Mouse (Mus musculus): ENCODE measurements around the gene Senp1.

Senp1 gene

DNA sequence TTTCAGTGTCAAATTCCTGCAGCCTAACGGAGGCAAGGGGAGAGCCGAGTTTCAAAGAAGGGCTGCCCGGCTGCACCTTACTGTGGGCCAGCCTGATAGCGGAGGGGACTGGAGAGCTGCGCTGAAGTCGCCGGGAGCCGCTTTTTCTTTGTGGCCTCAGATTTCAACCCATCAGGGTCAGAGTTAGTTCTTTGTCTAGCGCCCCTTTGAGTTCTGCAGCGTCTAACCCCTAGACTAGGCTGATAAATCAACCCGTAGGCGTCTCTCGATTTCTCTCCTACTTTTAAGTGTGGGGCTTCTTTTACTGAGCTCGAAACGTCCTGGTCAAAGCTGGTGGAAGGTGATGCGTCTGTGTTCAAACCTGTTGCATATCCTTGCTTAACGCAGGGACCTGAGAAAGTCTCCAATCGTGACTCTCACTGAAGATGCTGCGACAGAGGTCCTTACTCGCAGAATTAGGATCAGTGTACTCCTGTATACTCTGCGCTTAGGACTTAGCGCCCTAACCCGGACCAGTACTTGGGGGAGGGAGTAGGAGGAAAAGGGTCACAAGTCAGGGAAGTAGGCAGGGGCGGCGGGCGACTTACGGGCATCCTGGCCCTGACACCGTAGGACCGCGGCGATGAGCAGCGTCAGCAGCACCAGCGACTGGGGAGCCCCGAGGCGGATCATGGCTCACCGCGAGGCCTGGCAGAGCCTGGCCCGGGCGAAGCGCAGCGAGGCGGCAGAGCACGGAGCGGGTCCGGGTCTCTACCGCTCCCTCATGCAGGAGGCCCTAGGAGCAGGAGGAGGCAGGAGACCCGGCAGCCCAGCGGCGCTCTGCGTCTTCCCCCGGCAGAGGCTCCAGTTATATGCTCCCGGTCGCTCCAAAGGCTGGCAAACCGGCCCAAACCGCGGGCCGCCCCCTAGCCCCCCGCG, 89.5 kb downstream of the Senp1 start, which contains the start of gene Col2a1:
Gene Col2a1 (minus strand): TSS at position 874 of the 918 bp plus-strand sequence.
- ATAC-seq (ENCODE audit: insufficient number of reproducible peaks, low FRiP score, low TSS enrichment): peak; percentile 26; the same call in 1 of the 2 replicates

DNA sequence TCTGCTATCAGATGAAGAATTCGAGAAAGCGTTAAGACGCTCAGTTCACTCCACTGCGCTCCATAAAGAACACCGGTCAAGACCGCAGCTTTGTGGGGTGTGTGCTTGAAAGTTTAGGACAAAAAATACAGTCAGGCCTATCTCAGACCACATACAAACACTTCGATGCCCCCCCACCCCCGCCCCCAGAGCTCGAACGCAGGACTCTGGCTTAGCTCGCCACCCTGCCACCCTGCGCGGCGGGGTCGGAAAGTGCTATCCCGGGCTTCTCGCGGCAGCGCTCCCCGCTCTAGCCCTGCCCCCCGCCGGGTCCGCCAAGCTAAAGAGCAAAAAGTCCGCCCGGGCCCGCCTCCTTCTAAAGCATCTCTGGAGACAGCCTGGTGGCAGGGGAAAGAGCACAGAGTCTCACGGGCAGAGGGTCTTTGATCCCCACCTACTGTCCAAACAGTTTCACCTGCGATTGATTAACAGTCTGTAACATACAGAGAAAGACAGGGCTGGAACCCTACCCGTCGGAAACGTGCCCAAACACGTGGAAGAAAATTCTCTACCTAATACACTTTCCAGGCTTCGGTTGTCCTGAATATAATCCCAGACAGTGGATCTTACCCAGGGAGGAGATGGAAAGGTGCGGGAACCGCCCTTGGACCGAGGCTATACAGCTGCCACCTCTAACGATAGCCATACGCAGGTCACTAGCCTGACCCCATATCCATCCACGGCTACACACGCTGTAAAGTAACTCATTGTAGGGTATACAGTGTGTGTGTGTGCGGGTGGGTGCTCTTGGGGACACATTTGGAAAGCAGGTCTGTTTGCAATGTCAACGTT, 90.3 kb downstream of the Senp1 start:
- no peak for ATAC-seq (ENCODE audit: insufficient number of reproducible peaks, low FRiP score, low TSS enrichment)

DNA sequence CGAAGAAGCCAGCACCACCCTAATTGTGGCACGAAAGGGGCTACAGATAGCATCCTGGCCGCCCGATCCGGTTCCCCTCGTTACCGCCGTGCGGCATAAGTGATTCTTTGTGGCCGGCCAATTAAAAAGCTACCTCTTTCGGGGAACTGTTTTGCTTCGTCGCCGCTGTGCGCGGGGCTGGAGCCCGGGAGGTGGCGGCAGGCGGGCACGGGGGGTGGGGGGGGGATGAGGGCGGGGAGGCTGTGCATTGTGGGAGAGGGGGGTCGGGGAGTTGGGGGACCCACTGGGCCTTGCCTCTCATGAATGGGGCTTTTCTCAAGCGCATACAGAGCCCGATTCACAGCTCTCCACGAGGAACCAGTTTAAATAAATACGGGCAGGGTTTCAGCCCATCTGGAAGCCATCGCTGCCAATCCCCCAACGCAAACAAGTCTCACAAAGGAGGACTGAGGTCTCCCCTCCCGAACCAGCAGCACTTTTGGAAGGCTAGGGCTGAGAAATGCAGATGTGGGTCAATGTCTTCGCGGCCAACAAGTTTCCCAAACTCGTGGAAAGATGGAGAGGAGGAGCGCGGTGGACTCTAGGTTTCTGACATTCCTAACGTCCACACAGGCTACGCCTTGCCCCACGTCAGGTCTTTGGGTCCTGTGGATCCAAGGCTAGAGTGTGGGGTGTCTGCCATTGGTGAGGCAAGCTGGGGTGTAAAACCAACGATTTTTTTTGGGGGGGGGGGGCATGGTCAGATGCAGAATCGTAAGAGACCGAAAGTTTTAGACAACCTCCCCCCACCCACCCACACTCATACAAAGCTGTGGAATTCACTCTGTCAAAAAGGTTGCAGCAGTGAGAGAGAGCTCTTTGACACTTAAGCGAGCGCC, 91.2 kb downstream of the Senp1 start:
- no peak for ATAC-seq (ENCODE audit: insufficient number of reproducible peaks, low FRiP score, low TSS enrichment)

DNA sequence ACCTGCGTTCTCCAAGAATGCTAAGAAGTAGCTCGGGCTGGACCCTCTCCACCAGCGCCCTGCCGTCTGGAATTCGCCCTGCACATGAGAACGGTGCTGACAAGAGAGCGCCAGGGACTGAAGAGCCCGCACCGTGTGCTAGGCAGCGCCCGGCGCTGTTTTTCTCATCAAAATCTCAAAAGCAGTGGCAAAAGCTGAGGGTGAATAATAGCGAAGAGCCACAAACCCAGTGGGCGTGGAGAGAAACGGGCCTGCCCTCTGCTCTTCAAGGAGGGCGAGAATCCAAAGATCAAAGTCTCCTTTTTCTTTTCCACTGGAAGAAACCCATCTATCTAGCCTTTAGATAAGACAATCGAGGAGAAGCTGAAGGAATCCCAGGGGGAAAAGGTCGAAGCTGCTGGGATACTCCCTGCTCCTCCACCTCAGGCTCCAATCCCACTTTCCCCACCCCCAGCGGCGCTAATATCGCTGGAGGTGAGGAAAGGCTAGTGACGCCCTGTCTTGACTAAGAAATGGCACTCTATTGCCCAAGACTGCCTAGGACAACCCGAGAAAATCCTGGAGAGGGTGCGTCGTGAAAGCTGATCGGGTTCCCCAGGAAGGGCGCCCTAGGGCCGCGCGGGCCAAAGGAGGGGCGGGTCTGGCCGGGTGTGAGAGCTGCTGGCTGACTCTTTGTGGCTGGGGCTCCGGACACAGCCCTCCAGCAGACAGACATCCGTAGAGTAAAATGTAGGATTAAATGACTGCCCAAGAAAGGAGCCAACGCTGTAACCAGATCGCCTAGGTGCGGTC, 92.0 kb downstream of the Senp1 start:
- ATAC-seq (ENCODE audit: insufficient number of reproducible peaks, low FRiP score, low TSS enrichment): no peak

DNA sequence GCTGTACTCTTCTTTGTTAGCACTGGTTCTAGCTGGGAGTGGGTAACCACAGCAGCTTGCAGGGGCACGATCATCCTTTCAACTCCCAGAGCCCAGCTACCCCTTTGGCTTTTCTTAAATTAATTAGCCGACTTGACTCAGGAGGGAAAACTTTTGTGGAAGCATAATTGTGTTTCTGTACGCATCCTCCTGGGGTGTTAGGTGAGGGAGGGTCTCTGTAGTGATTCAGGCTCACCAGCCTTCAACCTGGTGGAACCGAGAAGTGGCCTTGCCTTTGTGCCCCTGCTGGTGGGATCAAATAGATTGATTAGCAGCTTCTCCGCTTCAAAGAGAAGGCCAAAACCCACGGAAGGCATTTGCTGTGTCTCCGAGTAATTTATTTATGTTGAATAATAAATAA, 93.6 kb downstream of the Senp1 start:
- no peak for ATAC-seq (ENCODE audit: insufficient number of reproducible peaks, low FRiP score, low TSS enrichment)

DNA sequence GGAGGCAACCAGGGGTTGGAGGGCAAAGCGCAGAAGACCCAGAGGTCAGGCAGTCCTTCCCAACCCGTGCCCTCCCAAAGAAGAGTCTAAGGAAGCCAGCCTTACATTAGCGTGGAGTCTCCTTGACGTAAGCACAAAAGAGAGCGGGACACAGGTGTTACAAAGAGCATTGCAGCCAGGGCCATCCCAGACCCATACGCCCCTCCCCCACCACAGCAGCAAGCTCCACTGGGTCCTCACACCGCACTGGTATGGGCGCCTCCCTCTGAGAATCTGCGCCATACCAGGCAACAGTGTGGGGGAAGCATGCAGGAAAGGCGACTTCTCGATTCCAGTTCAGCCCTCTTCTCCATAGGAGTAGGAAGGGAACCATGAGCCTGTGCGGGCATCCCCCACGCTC, 94.0 kb downstream of the Senp1 start:
- no peak for ATAC-seq (ENCODE audit: insufficient number of reproducible peaks, low FRiP score, low TSS enrichment)

DNA sequence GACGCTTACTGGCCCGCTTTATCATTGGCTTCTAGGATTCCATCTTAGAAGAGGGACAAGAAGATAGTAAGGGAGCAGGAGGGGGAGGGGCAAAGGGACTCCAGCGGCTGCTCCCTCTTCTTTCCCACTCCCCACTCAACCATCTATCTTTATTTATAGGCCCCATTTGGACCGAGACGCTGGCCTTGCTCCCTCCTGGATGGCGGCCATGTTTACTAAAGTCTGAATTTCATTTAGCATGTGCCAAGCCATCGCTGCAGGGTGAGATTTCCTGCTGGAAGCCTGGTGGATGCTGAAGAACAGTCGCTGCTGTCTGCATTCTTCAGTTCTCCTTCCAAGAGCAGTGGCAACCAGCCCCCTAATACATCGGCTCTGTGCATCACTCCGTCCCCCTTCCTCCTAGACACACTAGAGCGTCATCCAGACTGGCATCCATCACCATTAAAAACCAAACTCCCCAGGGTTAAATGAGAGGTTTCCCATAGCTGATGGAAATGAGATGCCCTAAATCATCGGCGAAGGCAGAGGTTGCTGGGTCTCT, 96.8 kb downstream of the Senp1 start:
- no peak for ATAC-seq (ENCODE audit: insufficient number of reproducible peaks, low FRiP score, low TSS enrichment)

DNA sequence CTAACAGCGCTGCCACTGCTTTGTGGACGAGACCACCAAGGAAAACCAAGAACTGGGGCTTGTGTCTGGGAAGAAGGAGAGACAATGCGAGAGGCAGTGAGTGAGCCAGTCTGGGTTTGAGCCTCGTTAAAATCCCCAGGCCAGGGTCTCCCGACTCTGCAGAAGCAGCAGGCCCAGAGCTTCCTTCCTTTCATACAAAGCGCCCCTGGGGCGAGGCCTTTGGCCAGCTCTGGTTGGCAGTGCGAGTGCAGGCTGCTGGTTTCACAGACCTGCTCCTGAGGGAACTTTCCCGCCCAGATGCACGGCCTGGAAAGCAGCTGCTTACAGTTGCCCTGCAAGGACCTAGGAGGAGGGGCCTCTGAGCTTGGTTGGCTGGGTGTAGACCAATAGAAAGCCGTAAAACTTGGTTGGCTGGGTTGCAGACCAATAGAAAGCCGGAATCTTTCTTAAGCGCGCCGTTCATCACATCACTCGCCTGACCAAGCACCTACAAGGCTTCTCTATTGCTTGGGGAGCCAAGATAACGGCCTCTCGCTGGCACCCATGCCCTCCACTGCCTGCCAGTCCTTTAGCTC, 100.7 kb downstream of the Senp1 start:
- ATAC-seq (ENCODE audit: insufficient number of reproducible peaks, low FRiP score, low TSS enrichment): peak; percentile 80

DNA sequence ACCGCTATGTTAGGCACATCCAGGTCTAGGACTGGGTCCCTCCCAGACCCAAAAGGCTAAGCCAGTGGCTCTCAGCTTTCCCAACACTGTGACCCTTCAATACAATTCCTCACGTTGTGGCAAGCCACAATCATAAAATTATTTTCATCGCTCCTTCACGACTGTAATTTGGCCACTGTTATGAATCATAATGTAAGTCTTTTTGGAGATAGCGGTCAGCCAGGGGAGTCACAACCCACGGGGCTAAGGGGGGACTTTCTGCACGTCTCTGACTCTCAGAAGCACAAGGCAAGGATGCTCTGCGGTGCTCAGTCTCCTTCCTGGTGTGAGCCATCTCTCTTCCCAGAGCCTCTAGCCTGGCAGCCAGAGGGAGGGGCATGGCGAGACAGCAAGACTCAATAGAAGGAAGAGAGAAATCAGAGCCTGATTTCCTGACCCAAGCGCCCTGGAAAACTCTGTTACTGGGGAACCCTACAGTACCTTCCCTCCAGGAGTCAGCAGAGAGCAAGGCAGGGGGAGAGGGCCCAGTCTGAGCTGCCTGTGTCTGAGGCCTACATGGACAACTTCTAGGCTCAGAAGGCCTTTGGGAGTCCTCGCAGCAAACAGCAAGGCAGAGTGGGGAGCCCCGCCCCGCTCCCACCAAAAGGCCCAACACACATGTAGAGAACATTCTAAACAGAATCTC, 101.4 kb downstream of the Senp1 start:
- ATAC-seq (ENCODE audit: insufficient number of reproducible peaks, low FRiP score, low TSS enrichment): no peak

DNA sequence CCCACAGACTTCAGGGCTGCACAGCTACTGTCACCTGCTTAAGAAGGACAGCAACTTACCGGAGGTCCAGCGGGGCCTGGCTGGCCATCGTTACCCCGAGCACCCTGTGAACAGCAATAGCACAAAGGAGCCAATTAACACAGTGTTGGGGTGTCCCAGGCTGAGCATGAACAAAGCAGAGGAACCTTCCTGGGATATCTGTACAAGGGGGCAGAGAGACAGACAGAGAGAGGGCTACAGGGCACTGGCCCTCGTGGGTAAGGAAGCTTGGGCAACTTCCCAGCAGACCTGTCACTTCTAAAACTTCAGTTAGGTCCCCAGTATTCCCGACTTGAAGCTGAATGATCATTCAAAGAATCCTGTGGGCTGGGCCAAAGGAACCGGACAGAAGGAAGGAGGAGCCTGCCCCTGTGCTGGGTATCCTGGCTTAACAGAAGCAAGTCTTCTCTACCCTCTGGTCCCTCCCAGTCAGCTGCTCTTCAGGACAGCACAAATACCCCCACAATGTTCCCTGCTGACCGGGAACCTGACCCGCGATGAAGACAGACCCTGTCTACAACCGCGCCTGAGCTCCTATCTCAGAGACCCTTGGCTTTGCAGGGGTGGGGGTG, 102.2 kb downstream of the Senp1 start:
- ATAC-seq (ENCODE audit: insufficient number of reproducible peaks, low FRiP score, low TSS enrichment): no peak

DNA sequence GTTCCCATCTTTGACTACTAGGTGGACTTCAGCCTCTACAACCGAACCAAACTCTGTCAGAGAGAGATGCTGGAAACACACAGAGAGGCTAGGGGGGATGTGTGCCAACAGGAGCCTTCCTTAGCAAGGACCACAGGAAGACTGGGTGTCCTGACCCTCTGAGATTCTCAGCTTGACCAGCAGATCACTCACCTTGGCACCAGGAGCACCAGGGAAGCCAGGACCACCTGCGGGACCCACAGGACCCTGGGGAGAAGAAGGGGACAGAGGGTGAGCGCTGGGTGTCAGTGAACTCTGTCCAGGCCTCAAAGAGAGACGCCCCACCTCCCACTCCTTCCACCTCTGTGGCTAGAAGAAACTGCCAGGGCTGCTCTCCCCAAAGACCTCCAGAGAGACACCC, 102.8 kb downstream of the Senp1 start:
- no peak for ATAC-seq (ENCODE audit: insufficient number of reproducible peaks, low FRiP score, low TSS enrichment)

DNA sequence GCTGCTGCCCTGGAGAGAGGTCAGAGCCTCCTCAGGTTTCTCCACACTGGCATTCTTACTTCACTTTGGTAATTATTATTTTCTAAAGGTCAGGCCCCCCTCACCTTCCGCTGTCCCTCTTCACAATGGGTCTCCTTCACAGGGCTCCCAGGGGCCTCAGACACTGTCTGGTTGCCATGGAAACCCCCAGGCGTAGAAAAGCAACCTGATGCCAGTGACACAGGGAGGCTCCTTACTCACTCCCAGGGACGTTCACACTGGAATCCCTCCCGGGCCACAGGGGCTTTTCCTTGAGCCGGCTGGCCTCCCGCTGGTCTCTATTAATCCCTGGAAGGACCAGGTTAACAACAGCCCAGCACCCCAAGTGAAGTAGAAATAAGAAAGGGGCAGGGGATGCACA, 103.4 kb downstream of the Senp1 start:
- no peak for ATAC-seq (ENCODE audit: insufficient number of reproducible peaks, low FRiP score, low TSS enrichment)

DNA sequence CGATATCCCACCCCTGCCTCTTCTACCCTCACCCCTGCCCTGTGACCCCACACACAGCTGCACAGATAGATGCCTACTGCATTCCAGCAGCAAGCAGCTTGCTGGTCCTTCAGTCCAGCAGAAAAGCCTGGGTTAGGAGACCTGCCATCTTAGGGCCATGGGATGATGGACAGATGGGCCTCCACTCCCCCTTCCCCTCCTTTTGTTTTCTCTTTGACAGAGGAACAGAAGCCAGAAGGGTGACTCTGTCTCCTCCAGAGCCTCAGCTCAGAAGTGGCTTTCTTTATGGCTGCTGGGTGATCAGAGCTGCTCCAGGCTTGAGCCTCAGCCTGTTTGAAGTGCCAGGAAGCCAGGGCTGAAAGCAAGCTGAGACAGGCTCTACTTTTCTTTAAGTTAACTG, 104.0 kb downstream of the Senp1 start:
- ATAC-seq (ENCODE audit: insufficient number of reproducible peaks, low FRiP score, low TSS enrichment): no peak
